In genomic region chr14:35097166-35097565, GRCm38 (mm10) we compare ENCODE assay signal across 19 mouse cellular contexts.
DNase-seq lines count a peak whose midpoint lies in the region; ATAC-seq lines count a peak whose summit lies in the region.
"Had no signal": no experiment of that assay in that cellular context is flagged by ENCODE, and none has a peak within 500 bp of the region (broad histone marks: within the 10 kb centered on the region; RNA-seq: fewer than 3 reads in every experiment).

No protein-coding gene starts in this region.

- peak; percentile 67 for ATAC-seq in frontal cortex, adult (ENCODE audit: low TSS enrichment)
- ATAC-seq: forebrain, embryonic 16.5 days; Patski had no signal

- DNase-seq in frontal cortex, postnatal 25 days (ENCODE audit: low spot score in 2 of 2): no peak
- peak; percentile 40 for DNase-seq in layer of hippocampus, adult 11-12 months (ENCODE audit: low spot score)
- no peak for DNase-seq in layer of hippocampus, postnatal 25 days (ENCODE audit: extremely low spot score in 1 of 2, low spot score in 1 of 2)
- DNase-seq in right cerebral cortex, adult 18-20 months: peak; percentile 34
- no peak for DNase-seq in right cerebral cortex, postnatal 4 days
- peak; percentile 50 for DNase-seq in layer of hippocampus, adult 9-11 months
- DNase-seq in adrenal gland, postnatal 4 days (ENCODE audit: low spot score in 2 of 2): no peak
- DNase-seq: adrenal gland, postnatal 10 days; adrenal gland, postnatal 36 days; B cell, adult 2 months; cerebellum, adult 11-12 months; cerebellum, adult 8-10 months; cerebellum, postnatal 10 days; cerebellum, postnatal 36 days; embryo, embryonic 11 days; gastrocnemius, postnatal 25 days had no signal

Comparison
In these comparisons a context has a peak if more than half of its experiments do, and no peak if none do; other contexts are left out.
1. DNase-seq: peak in layer of hippocampus, adult 11-12 months (single experiment), right cerebral cortex, adult 18-20 months (single experiment) and layer of hippocampus, adult 9-11 months (single experiment); none in frontal cortex, postnatal 25 days (0 of 2), layer of hippocampus, postnatal 25 days (0 of 2), right cerebral cortex, postnatal 4 days (single experiment) and adrenal gland, postnatal 4 days (0 of 2).